Comparison of ENCODE assay signal across 23 mouse cellular contexts in genomic region chr11:83530360-83530759, GRCm38 (mm10). TPM values are rescaled to one million over a fixed set of nuclear protein-coding genes. Genes with fewer than 3 reads are reported as not detected.
DNase-seq lines count a peak whose midpoint lies in the region; ATAC-seq and TF ChIP-seq lines count a peak whose summit lies in the region.
"Had no signal": no experiment of that assay in that cellular context is flagged by ENCODE, and none has a peak within 500 bp of the region (broad histone marks: within the 10 kb centered on the region; RNA-seq: fewer than 3 reads in every experiment).

Gene Ccl5, minus strand, starts transcription at chr11:83530518.

- H3K27ac ChIP-seq in bone marrow macrophage, adult 2 months (ENCODE audit: insufficient read depth, low read depth, low read length) = no peak within 1 kb of the TSS
- no peak within 1 kb of the TSS for H3K27ac ChIP-seq in macrophage
- no peak within 1 kb of the TSS for H3K27ac ChIP-seq in intestine, embryonic 15.5 days
- no peak within 1 kb of the TSS for H3K27ac ChIP-seq in midbrain, embryonic 10.5 days (replicated peaks)
- H3K27ac ChIP-seq: forebrain, embryonic 13.5 days; left cerebral cortex, adult 2 months; limb, embryonic 10.5 days; midbrain, embryonic 13.5 days had no signal

- ATAC-seq in intestine, embryonic 15.5 days = no peak
- ATAC-seq: forebrain, embryonic 13.5 days; hindbrain, embryonic 16.5 days; midbrain, embryonic 13.5 days had no signal

- H3K4me2 ChIP-seq in intestine, embryonic 15.5 days (replicated peaks) = no peak within 1 kb of the TSS
- H3K4me2 ChIP-seq: forebrain, embryonic 13.5 days; lung, embryonic 14.5 days; midbrain, embryonic 13.5 days had no signal

- H3K4me1 ChIP-seq in bone marrow macrophage, adult 2 months (ENCODE audit: control insufficient read depth, insufficient read depth, low read length) = peaks cover 33% of the 10 kb centered on the region
- H3K4me1 ChIP-seq in intestine, embryonic 15.5 days (replicated peaks) = peaks cover 11% of the 10 kb centered on the region; the same call in 1 of the 2 replicates
- no peaks in the 10 kb centered on the region for H3K4me1 ChIP-seq in midbrain, embryonic 10.5 days
- H3K4me1 ChIP-seq: midbrain, embryonic 13.5 days had no signal

- no peaks in the 10 kb centered on the region for H3K79me2 ChIP-seq in macrophage (ENCODE audit: inconsistent target)

- no peaks in the 10 kb centered on the region for H3K27me3 ChIP-seq in intestine, embryonic 15.5 days (replicated peaks)
- H3K27me3 ChIP-seq in midbrain, embryonic 10.5 days (ENCODE audit: low read depth, poor library complexity, severe bottlenecking) = no peaks in the 10 kb centered on the region
- H3K27me3 ChIP-seq: forebrain, embryonic 13.5 days; midbrain, embryonic 13.5 days had no signal

- no peaks in the 10 kb centered on the region for H3K9me3 ChIP-seq in intestine, embryonic 15.5 days
- no peaks in the 10 kb centered on the region for H3K9me3 ChIP-seq in midbrain, embryonic 10.5 days (replicated peaks)
- H3K9me3 ChIP-seq: forebrain, embryonic 13.5 days; G1E; limb, embryonic 10.5 days; midbrain, embryonic 13.5 days had no signal

- WGBS in macrophage (ENCODE audit: missing documents) = 84% methylated on average over 4 of the region's 5 CpGs
- 77% methylated on average over 5 of the region's 5 CpGs for WGBS in intestine, embryonic 15.5 days
- WGBS in midbrain, embryonic 10.5 days = 85% methylated on average over 5 of the region's 5 CpGs

- TF ChIP-seq POLR2A in bone marrow macrophage, adult 2 months (IDR thresholded peaks at IDR 0.05; ENCODE audit: borderline replicate concordance, low read depth, low read length) = no peak

- DNase-seq in thymus, postnatal 0 days (ENCODE audit: low spot score) = no peak
- DNase-seq in thymus, adult 18-20 months = no peak
- DNase-seq in MN1 (ENCODE audit: low spot score) = no peak
- no peak for DNase-seq in midbrain, embryonic 10.5 days (ENCODE audit: low spot score)
- DNase-seq: adrenal gland, postnatal 36 days; cerebellum, adult 8-10 months; gastrocnemius, postnatal 25 days; kidney, adult 8-10 months; kidney, postnatal 25 days; layer of hippocampus, adult 9-11 months; lung, embryonic 14.5 days; lung, postnatal 4 days; right cerebral cortex, postnatal 4 days had no signal

- no peak within 1 kb of the TSS for H3K4me3 ChIP-seq in bone marrow macrophage, adult 2 months (ENCODE audit: insufficient read depth, low read length)
- H3K4me3 ChIP-seq in macrophage (ENCODE audit: inconsistent target) = no peak within 1 kb of the TSS
- H3K4me3 ChIP-seq in intestine, embryonic 15.5 days (replicated peaks) = no peak within 1 kb of the TSS
- H3K4me3 ChIP-seq in midbrain, embryonic 10.5 days = no peak within 1 kb of the TSS
- H3K4me3 ChIP-seq: forebrain, embryonic 13.5 days; left cerebral cortex, adult 2 months; limb, embryonic 10.5 days; midbrain, embryonic 13.5 days had no signal

- no peaks in the 10 kb centered on the region for H3K36me3 ChIP-seq in macrophage (ENCODE audit: inconsistent target)
- no peaks in the 10 kb centered on the region for H3K36me3 ChIP-seq in intestine, embryonic 15.5 days
- H3K36me3 ChIP-seq in midbrain, embryonic 10.5 days = no peaks in the 10 kb centered on the region
- H3K36me3 ChIP-seq: G1E; limb, embryonic 10.5 days; midbrain, embryonic 13.5 days had no signal

- H3K9ac ChIP-seq in intestine, embryonic 15.5 days = no peak within 1 kb of the TSS
- H3K9ac ChIP-seq: forebrain, embryonic 13.5 days; lung, embryonic 14.5 days; midbrain, embryonic 13.5 days had no signal

- TF ChIP-seq CTCF in bone marrow macrophage, adult 2 months (IDR thresholded peaks at IDR 0.05; ENCODE audit: low read depth, low read length) = no peak

RNA-seq across cellular contexts. Expression of gene Ccl5, which starts in this region (rescaled TPM):
- 44.9 and 47.3 TPM in 2 replicates for polyA plus RNA-seq in thymus, postnatal 0 days (2015; fragmentation: Nextera tagmentation; extraction: Ambion mirVana)
- polyA plus RNA-seq in bone marrow macrophage, adult 2 months (2012; ENCODE audit: insufficient read depth, insufficient read length, missing spikeins) = 18.6 and 24.6 TPM in 2 replicates
- 1,000 to 10,000 TPM in 11 of 26 experiments, 100 to 1,000 TPM in 8, 10 to 100 TPM in 5, 1 to 10 TPM in 2; 2.2 to 3,982 (median 702) TPM for total RNA-seq in macrophage (2018; cell fraction: chromatin; rRNA removed)
- over 10,000 TPM in 13 of 26 experiments, 1,000 to 10,000 TPM in 2, 100 to 1,000 TPM in 6, 10 to 100 TPM in 5; 36.9 to 23,037 (median 8,667) TPM for total RNA-seq in macrophage (2018; cell fraction: cytosol; rRNA removed)
- 1,000 to 10,000 TPM in 18 of 26 experiments, 100 to 1,000 TPM in 2, 10 to 100 TPM in 6; 20.5 to 8,493 (median 2,733) TPM for total RNA-seq in macrophage (2018; cell fraction: nucleus; rRNA removed)
- polyA plus RNA-seq in macrophage (2018) = 67.6 to 220 TPM (median 169 TPM) in 3 replicates
- polyA plus RNA-seq in intestine, embryonic 15.5 days (2015; fragmentation: Nextera tagmentation; extraction: Ambion mirVana) = 3.1 and 3.7 TPM in 2 replicates
- polyA plus RNA-seq in midbrain, embryonic 10.5 days (2016; fragmentation: Nextera tagmentation; extraction: Ambion mirVana) = not detected in 2 replicates
- total RNA-seq: gastrocnemius, postnatal 25 days; left cerebral cortex, adult 2 months had no signal
- polyA plus RNA-seq: embryonic facial prominence, embryonic 11.5 days; forebrain, embryonic 13.5 days; G1E; limb, embryonic 10.5 days; midbrain, embryonic 13.5 days had no signal
